Mouse (Mus musculus) c-Kit-positive CD71-positive TER-119-negative erythroid progenitor cells, embryonic 14.5 days (primary cell): ENCODE data around the gene Cdhr4.
A peak's percentile ranks its signal among the peaks of the same experiment; 100 is the strongest.

Experiments
- DNase-seq: peaks from one replicate; pipeline ENCODE4 v3.0.0-alpha.2; 2013; ENCODE audit warnings: low read depth

The Cdhr4 gene

DNA sequence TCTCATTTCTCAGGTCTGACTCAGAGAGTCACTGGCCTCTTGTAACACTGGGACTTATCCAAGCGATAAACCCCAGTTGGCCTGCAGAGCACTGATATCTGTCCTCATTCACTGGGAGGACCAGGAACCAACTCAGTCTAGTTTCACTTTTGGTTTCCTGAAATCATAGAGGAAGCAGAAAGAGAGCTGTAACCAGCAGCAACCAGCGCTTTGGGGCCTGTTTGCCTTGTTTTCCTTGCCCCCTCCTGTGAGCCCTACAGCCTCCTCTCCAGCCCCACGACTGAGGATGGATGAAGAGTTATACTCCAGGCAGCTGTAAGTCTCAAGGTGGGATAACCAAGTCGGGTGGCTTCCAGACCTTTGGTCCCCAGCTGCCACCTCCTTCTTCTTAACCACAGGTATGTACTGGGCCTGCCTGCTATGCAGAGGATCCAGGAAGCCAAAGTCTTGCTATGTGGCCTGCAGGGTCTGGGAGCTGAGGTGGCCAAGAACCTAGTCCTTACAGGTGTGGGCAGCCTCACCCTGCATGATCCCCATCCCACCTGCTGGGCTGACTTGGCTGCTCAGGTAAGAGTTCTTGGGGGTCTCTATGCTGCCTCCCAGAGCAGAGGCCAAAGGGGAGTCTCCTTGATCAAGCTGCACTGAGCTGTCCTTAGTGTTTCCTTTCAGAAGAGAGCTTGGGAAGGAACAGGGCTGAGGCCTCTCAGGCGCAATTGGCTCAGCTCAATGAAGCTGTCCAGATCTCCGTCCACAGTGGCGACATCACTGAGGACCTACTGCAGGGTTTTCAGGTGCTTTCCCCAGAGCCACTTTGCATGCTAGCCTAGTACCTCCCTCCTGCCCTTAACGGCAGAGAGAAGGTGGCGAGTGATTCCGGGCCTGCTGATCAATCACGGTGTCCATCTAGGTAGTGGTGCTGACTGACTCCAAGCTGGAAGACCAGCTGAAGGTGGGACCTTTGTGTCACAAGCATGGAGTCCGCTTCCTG, 16.6 kb upstream of the Cdhr4 start, which contains the start of gene Uba7:
TSS of gene Uba7 (plus strand) at position 107 of the 988 bp plus-strand sequence.
- DNase-seq = peak; percentile 93

DNA sequence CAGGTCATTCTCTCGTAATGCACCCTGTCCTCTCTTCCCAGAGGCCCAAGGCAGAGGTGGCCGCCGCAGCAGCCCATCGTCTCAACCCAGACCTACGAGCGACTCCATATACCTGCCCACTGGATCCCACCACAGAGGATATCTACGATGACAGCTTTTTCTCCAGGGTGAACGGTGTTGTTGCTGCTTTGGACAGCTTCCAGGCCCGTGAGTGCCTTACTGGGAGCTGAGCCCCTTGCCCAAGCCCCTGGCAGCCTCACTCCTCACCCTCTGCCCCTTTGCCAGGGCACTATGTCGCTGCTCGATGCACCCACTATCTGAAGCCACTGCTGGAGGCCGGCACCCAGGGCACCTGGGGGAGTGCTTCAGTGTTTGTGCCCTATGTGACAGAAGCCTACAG, 13.5 kb upstream of the Cdhr4 start:
- no peak for DNase-seq

DNA sequence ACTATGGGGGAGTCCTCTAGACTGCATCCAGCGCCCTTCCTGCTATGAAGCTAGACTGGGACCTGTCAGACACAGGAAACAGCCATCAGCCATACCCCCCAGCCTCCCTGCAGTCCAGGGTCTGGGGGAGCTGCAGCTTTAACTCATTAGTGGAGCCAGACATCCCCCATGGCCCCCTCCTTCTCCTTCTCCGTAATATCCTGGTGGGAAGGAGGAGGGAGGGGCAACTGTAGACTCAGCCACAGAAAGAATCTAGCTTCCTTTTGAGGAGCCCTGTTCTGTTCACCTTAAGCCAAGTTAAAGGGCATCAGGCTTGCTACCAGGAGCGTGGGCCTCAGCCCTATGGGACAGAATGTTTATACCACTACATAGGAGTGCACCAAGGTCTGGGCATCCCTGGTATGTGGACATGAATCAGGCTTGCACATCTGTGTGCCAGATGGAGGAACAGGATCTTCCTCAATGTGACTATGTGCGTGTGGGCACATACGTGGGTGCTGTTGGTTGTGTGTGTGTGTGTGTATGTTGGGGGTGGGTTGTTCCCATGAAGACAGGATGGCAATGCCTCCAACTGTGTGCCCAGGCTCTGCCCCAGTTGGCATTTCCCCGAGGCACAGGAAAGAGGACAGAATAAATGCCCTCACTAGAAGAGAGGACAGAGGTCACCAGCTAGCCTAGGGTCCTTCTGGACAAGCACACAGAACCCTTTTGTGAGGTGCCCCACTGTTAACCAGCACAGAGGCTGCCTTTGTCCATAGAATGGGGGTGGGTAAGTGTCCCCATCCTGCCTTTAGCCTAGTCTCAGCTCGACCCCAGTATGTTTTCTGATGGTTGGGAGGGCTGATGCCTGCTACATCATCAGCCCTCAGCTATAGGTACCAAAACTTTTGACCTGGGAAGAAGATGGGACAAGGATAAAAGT, 10.4 kb upstream of the Cdhr4 start:
- no peak for DNase-seq

DNA sequence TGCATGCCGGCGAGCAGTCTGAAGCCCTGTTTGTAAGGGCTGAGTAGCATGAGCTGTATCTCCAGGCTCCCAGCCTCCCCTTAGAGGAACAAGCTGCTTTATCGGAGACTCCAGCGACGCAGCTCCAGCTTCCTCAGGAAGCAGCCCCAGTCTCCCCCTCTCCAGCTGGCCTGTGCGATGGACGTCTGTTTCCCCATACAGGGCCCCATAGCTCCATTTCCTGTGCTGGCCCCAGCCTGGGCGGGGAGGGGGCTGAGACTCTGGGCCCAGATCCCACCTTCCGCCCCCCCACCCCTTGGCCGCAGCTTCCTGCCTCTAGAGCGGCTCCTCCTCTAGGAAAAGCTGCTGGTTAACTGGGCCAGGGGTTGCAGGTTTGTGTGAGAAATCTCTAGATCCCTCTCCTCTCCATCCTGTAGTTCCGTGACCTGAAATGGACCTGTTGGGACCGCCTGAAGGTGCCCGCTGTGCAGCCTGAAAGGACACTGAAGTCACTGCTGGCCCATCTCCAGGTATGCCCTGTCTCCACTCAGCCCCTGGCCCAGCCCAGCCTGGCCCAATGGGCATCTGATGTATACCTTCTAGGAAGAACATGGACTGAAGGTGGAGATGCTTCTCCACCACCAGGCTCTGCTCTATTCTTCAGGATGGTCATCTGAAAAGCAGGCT, 9.5 kb upstream of the Cdhr4 start, which contains the start of gene Gm20661:
TSS of gene Gm20661 (plus strand) at position 378 of the 666 bp plus-strand sequence.
- DNase-seq = peak; percentile 83

DNA sequence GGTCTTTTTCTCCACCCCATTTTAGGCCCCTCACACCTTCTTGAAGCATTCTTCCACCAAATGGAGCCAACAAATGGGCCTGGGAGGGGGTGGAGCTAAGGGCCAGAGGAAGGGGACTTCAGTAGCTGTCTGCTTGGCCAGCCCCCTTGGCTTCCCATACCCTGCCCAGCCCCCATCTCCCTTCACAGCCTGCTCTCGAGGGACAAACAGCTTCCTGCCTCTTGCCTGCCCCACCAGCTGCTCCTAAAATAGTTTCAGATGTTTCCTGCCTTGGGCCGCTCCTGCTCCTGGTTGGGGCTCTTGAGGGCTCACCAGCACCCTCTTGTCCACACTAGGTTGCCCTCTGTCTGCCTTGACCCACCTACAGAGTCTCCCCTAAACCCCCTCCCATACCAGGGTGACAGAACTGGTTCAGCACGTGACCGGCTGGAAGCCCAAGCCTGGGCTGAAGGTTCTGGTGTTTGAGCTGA, 8.8 kb upstream of the Cdhr4 start:
- no peak for DNase-seq

DNA sequence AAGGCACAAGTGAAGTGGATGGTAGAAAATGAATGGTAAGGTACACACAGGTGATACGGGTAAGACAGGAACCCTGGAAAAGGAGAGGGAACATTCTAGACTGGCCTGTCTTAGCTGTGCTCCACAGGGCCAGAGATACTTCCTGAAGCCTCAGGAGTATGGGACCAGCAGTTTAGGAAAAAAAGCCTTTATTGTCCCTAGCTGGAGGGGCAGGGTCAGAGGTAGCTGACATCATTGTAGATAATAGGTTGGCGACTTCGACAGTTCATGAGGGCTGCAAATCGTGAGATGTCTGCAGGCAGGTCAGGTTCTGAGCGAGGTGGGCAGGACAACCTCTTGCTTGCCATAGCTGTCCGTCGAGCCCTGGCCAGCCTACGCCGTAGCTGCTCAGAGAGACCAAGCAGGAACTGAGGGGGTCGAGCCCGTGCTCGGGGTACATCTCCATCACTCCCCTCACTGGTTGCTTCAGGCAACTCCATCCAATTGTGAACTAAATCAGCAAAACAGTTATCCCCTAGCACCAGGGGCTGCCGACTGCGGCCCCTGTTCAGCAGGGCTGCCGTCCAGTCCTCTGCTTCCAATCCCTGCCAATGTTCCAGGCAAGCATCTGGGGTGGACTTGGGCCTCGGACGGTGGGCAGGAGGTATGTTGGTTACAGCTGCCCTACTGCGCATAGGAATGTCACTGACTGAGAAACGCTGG, 8.1 kb upstream of the Cdhr4 start:
- DNase-seq = no peak

DNA sequence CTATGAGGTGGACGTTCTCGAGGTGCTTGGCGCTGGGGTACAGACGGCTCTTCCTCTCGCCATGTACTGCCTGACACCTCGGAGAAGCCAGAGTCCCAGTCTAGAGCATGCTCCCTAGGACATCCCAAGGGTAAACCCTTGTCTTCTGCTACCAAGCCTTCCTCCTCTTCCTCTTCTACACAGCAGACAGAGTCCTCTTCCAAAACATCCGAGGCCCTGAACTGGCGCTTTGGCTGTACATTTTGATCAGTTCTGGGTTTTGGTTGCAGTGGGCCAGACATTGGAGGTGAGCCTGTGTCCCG, 7.6 kb upstream of the Cdhr4 start:
- no peak for DNase-seq

DNA sequence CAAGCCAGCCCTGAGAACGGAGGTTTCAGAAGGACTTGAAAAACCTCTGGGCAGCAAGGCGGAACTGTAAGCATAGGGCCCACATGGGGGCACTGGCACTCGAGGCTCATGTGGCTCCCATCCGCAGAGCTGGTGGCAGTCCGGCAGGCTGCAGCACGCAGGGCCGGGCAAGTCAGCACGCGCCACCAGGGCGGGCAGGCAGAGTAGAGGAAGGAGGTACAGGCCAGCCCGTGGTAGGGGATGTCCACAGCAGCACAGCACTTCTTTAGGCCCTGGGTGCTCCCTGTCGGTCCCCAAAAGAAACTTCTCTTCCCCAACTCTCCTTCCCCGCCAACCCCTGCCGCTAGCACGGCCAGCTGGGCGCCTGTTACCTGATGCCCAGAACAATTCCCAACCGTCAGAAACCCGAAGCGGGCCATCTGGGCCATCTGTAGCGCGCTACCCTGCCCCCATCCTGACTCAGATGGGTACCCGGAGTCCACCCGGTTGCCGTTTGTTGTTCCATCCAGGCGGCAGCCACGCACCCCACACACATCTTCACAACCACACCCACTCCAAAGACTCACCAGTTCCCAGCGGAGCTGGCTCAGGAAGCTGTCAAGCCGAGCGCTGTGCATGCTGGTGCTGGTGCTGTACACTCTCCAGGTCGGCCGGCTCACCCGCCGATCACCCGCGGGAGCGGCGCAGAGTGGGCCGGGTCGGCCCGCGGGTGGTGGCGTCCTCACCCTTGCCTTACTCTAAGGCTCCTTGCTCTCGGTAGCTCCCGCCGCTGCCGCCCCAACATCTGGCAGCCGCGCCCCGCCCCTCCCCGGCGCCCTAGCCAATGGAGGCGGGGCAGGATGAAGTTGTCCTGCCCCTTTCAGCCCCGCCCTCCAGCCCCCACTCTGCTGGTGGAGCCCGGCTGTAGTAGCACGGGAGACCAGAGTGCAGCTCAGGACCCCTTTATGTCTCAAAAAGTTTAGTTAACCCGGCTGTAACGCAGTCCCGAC, 6.9 kb upstream of the Cdhr4 start, which contains the start of gene Inka1:
TSS of gene Inka1 (minus strand) at position 749 of the 989 bp plus-strand sequence.
- DNase-seq = peak; percentile 85

DNA sequence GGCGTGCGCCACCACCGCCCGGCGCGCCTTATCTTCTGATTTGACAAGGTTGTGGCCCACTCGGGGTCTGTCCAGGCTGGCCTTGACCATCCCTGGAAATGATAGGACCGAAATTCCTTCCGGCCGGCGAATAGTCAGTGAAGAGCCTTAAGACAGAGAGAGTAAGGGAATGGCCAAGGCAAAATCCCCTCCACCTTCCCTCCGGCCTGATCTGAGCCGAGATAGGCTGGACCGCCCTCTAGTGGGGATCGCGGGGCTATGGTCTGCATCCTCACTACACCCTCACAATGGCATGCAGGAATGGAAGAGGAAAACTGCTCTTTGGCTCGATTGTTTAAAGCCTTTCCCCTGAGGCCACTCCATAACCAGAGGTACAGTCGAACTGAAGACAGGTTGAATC, 5.9 kb upstream of the Cdhr4 start:
- no peak for DNase-seq

DNA sequence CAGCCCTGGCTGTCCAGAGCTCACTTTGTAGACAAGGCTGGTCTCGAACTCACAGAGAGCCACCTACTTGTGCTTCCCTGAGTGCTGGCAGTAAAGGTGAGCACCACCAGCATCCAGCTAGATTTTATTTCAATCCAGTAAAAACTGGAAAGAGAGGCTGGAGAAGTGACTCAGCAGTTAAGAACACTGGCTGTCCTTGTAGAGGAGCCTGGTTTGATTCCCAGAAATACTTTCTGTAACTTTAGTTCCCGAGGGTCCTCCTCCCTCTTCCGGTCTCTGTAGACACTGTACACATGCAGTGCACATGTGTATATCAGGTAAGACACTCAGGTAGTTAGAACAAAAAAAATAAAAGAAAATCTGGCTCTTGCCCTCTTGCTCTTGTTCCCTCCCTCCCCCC, 4.3 kb upstream of the Cdhr4 start:
- no peak for DNase-seq

DNA sequence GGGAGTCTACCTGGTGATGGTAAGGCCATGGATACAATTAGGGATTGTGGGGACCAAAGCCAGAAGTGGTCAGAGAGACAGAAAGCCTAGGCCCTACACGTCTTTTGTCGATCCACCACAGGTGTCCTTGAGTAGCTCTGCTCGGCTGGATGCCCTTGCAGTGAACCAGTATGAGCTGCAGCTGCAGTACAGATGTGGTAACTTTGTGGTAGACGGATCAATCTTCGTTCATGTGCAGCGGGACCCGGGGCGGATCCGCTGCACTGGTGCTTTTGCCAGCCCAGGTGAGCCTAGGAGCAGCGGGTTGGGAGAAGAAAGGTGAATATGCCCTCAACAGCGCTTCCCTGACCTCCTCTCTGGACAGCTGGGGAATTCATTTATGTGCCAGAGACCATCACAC, 716 bp downstream of the Cdhr4 start:
- DNase-seq = no peak

DNA sequence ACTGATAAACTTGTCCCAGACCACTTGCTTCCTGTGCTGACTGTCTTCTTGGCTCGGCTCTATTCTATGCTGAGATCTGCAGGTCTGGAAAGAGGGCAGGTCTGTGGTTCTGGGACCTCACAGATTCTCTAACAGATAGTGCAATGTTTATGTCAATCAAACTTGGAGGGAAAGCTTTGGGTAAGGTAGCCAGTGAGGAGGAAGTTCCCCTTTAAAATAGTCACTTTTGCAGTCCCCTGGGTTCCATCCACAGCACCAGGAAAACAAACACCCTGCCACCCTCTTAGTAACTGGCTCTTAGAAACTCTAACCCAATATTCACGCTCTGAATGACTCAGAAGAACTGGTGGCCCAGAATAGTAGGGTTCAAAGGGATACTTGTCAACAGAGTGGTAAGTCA, 2.2 kb downstream of the Cdhr4 start:
- no peak for DNase-seq

DNA sequence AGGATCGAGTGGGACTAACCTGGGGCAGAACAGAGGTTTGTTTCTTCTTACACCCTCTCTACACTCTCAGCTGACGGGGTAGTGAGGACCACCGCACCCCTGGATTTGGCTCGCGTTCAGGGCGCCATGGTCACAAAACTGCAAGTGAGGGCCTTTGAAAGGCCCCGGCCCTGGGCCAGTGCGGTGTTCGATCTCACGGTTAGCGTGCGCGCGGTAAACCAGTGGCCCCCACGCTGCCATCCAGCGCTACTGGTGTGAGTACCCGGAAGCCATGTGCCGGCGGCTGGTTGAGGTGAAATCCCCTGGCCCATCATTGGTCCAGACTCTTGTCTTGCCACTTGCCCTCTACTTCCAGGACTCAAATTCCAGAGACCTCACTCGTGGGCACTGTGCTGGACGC, 3.2 kb downstream of the Cdhr4 start:
- DNase-seq = no peak

DNA sequence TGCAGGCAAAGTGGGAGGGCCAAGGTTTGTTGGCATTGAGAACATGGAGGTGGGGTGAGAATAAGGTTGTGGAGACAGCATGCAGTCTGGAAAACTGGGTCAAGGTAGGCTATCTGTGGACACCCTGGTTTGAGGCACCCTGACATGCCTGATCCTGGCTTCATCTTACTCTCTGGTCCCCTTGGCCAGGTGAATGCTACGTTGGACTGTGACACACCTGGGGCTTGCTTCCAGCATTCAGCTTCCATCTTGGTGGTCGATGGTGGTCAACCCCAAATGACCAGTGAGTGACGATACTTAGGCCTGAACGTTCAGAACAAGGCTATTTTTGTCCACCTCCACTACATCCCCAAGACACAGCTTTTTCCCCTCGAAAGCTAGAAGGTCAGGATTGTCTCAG, 3.8 kb downstream of the Cdhr4 start, which contains the start of gene Gm20662:
TSS of gene Gm20662 (plus strand) at position 301 of the 400 bp plus-strand sequence.
- DNase-seq = no peak

DNA sequence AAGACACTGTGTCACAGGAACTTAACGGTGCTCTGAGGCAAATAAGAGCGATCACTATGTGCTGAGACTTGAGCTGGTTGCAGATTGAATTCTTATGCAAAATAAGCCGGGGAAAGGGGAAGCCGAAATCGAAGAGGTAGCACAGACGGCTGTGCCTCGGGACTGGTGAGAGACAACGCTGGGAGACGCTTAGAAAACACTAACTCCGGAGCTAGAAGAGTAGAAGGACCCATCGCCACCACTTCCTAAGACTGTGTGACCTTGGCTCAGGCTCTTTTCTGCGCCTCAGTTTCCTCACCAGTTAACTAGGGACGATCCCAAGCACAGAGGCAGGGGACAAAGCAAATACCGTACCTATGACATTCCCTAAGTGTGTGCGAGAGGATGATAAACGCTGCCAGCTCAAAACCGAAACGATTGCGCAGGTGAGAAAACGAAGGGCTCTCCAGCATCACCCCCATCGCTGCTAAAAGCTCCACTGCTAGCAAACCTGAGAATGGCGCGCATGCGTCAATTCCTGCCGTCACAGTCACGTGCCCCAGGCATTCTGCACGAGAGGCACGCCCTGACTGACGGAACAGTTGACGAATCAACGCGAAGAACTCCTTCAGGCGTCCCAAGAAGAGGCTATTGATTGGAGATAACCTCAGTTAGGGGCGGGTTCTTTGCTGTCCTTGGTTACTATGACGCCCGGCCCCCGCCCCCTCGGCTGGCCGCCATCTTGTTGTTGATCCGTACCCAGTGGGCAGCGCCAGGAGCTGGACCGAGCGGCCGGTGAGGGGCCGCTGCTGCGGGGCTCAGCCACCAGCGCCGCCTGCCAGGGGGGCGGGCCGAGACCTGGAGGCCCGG, 9.8 kb downstream of the Cdhr4 start, which contains the start of gene Ip6k1:
TSS of gene Ip6k1 (plus strand) at position 580 of the 849 bp plus-strand sequence.
- DNase-seq = peak; percentile 100

DNA sequence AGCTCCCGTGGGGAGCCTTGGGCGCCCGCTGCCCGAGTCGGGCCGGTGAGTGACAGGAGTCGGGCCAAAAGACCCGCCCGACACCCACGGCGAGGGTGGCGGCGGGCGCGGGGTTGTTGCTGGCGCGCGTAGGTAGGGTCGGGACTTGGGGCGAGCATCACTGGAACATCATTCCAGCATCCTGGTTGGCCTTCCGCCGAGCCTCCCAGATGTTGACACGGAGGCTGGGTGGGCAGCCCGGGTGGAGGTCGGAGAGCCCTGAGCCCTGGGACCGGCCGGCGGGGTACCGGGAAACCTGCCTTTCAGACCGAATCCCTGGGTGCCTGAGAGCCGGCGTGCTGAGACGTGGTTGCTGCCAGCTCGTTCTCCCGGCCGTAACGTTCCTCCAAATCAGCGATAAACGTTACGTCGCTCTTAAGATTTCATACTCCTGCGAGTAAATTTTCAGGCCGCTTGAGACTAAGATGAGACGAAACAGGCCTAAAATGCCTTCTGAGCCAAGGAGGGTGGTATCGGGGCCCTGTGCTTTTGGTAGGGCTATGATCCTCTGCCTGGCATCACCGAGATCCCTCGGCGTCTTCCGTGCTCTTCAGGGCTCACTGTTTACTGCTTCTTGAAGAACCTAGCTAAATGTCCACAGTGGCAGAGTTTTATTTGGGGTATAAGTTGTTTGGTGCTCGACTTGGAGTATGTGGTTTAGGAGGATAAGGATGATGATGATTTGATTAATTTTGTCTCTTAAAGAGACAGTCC, 10.7 kb downstream of the Cdhr4 start:
- DNase-seq = peak; percentile 28

DNA sequence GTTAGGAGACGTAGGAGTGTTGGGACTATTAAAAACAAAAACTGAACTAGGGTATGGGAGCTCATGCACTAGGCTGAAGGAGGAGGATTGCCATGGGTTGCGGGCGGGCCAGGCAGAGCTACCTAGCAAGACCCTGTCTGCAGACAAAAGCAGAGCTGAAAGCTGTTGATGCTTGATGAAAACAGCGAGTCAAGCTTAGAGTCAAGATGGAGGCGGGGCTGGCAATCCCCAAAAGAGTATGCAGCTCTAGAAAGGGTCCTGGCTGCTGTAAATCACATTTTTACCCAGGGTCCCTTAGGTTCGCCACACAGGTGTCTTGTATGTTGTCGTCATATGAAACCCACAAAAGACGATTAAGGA, 11.2 kb downstream of the Cdhr4 start:
- no peak for DNase-seq

DNA sequence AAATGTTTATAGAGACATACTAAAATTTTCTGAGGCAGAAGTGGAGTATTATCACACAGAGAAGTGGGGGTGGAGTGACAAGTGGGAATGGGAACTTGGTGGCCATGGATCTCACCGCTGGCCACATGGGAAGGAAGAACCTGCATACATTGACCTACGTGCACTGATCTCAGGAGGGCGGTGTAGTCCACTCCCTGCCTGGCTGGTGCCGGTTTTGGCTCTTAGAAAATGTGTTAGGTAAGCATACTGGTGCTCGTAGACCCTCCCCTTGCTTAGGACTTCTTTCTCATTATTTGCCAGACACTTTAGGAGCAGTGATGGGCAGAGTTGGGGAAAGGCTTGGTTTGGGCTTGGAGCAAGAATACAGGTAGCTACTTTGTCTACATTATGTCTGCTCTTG, 15.7 kb downstream of the Cdhr4 start:
- no peak for DNase-seq
